Mouse (Mus musculus) left cerebral cortex, adult 2 months (tissue): ENCODE results near the gene Zdhhc1. TPM values are rescaled to one million over a fixed set of nuclear protein-coding genes. Genes with fewer than 3 reads are reported as not detected.

Experiments
- DNase-seq, 2 experiments: peaks; one replicate each; pipeline ENCODE4 v3.0.0; 2021 to 2022; ENCODE audit warnings: low spot score in 2 of 2, mixed read lengths in 1 of 2; ENCODE audit errors: extremely low spot score in 1 of 2
- H3K27ac ChIP-seq: fragments of 200-600 bp; 2 replicates; pipeline ENCODE4 v1.8.1; 2022
- H3K4me3 ChIP-seq: fragments of 200-600 bp; 2 replicates; pipeline ENCODE4 v1.8.1; 2022
- CTCF ChIP-seq: fragments of 200-600 bp; IDR thresholded peaks from 2 replicates; pipeline ENCODE4 v1.8.1; 2022; ENCODE audit warnings: antibody characterized with exemption, mild to moderate bottlenecking, moderate library complexity
- intact Hi-C: fragments of 180-260 bp; cut with DNase I; formaldehyde crosslinking; loops from one replicate; pipeline ENCODE4 v1.15.1; 2025
- total RNA-seq, 2 experiments: library from RNA; stranded (reverse); gene quantifications; 2 replicates each; pipeline ENCODE4 v1.2.3; 2021

Gene Zdhhc1
- total RNA-seq, 2 experiments from 2014 or later = 43.0 to 48.7 TPM

DNA sequence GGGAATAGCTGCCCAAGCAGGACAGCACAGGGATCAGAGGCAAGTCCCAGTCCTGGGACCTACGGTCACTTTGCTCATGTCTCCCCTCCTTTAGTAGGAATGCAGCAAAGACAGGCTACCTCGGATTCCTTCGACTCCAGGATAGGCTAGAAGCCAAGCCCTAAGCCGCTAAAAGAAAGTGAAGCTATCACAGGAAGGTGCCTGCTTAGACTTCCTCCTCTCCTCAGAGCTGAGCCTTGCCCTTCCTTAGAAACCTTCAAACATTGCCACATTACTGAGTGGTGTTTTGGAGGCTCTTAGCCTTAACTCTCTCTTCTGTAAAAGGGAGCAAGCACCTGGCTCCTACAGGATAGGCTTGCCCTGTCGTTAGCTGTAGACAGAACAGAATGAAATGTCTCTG lies 22.0 kb downstream of the Zdhhc1 start:
- peak in 1 of 2 experiments; percentile 8 for DNase-seq
- H3K4me3 ChIP-seq = no peak overlapping the region
- no peak for TF ChIP-seq CTCF
- H3K27ac ChIP-seq = peak overlapping the region; percentile 59
- intact Hi-C loops = no loop called here

DNA sequence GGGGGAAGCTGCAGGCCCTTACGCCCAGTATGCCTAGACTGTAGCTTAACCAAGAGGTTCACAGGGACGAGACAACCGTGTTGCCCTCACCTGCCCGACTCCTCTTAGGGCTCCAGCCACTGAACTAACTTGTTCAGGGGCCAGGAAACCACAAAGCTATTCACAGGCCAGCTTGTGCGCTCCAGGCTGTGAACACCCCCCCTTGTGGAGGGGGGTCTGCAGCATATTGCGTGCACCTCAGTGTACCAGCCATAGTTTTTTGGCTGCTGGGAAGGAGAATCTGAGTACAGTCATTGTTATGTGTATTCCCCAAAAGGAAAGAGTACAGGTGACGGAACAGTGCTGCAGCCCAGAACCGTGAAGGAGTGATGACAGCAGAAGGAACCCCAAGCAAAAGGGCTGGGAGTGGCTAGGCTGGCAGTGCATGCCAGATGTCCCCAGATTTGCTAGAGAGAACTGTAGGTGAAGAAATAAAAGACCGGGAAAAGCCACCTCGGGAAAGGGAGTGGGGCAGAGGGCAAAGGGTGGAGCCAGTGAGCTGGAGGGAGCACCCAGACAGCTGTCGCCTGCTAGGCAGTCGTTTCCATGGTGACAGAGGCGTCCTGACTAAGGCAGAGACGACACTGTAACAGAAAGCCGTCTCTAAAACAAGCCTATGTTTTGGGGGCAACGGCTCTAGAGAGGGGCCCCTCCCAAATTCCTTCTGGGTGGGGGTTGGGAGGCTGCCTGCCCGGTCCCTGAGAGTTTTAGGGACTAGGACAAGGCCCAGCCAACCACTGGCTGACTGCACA lies 22.7 kb downstream of the Zdhhc1 start:
- Histone ChIP-seq H3K4me3 (no peak overlapping the region), H3K27ac (peak overlapping the region; percentile 59)
- no peak for TF ChIP-seq CTCF
- DNase-seq = peak in 1 of 2 experiments; percentile 39
- intact Hi-C loops = no loop called here

DNA sequence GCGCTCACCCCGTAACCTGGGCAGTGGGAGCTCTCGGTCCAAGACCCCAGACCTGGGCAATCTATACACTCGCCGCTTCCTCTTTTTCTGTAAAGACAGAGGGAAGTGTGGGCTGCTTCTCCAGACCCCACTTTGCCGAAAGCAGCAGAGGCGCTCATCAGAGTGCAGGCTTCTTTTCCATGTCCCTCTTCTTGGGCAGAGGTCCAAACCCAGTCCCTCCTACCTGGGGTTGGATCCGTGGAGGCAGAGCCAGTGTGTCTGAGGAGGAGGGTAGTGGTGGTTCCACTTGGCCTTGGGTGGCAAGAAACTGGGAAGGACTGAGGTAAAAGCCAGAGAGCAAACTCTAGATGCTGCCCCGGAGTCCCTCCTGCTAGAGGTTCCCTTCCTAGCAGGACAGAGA lies 23.7 kb downstream of the Zdhhc1 start:
- no peak for TF ChIP-seq CTCF
- no peak overlapping the region for H3K4me3 ChIP-seq
- intact Hi-C loops = no loop called here
- no peak for DNase-seq
- H3K27ac ChIP-seq = no peak overlapping the region

DNA sequence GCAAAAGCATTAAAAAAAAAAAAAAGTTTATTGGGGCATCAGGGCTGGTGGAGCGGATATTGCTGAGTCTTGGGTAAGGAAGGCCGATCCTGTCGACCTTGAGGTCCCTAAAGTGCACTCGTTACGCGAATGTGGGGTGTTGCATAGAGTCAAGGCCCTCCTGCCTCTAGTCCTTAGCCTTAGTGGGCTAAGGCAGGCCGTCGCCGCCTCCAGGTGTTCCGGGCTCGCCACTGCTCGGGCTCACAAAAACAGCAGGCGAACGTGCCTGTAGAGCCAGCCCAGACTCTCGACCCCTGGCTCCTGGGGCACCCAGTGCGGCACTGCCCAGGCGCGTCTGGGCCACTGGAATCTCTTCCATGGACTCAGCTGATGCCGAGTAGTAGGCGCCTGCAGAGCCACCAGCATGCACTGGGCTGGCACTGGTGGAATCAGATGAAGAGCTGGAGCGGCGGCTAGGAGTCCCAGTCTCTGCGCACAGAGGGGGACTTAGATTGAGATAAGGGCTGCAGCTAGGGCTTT lies 24.2 kb downstream of the Zdhhc1 start:
- intact Hi-C loops = no loop called here

DNA sequence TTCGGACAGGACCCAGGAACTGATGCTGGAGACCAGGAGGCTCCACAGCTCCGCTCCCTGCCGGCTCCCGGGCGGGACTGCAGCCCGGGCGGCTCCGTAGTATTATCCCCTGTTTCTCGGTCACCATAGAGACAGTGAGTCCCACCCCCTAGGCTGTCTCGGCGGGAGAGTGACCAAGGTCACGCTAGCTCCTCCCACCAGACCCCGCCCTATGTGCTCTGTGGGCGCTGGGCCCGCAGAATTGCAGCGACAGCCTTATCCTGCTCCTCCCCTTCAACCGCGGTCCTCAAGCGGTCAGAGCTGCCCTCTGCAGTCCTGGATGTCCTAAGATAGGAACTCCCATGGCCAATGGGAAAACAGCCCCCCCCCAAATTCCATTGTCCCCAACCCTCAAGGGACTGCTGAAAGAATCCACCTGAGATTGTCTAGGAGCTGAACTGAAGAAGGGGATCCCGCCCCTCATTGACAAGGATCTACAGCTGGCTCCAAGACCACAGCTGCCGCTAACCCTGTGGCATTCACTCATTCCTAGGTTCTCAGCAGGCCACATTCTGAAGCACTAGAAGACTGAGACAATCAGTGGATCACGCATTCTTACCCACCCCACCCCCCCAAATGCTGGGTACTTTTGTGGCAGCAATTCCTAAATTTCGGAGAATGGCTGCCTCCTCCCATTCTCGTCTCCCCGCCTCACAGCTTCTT lies 25.2 kb downstream of the Zdhhc1 start, which contains the start of gene Tppp3:
Tppp3 (minus strand) TSS at position 213 of the 702 bp plus-strand sequence.
- H3K27ac ChIP-seq = peak within 1 kb of the TSS; percentile 60
- intact Hi-C loops = no loop called here
- DNase-seq = peak; percentile 72 to 80
- TF ChIP-seq CTCF = peak; percentile 64
- H3K4me3 ChIP-seq = peak within 1 kb of the TSS; percentile 49

More for the DNA sequence above, 24.2 kb downstream of the Zdhhc1 start:
- no peak for DNase-seq
- TF ChIP-seq CTCF = no peak
- Histone ChIP-seq H3K4me3 (no peak overlapping the region), H3K27ac (no peak overlapping the region)

DNA sequence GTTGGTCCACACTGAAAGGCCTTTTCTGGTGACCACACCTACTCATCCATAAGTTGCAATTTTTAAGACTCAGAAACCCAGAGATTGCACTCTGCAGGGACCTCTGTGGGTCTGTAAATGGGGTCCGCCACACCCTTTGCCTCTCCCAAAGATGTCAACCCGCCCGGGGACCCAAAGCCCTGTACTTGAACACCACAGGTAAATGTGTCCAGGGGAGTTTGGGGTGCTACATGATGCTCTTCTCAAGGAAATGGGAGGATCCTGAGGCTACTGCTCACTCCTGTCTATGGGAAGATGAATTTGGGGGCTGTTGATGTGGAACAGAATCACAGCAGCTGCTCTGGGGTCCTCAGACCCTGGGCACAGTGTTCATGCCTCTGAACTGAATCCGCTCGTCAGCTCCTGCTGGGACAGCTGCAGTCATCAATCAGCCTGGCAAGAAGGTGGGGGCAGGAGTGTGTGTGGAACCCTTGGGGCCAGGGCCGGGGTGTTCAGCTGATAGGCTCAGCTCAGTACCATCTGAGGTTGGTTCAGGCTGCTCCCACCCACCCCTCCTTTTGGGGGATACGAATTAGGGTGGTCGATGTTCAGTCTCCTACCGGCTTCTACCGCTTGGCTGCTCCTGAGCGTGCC lies 25.9 kb downstream of the Zdhhc1 start:
- DNase-seq = no peak
- no peak for TF ChIP-seq CTCF
- intact Hi-C loops = no loop called here
- peak overlapping the region; percentile 60 for H3K27ac ChIP-seq
- peak overlapping the region; percentile 49 for H3K4me3 ChIP-seq

DNA sequence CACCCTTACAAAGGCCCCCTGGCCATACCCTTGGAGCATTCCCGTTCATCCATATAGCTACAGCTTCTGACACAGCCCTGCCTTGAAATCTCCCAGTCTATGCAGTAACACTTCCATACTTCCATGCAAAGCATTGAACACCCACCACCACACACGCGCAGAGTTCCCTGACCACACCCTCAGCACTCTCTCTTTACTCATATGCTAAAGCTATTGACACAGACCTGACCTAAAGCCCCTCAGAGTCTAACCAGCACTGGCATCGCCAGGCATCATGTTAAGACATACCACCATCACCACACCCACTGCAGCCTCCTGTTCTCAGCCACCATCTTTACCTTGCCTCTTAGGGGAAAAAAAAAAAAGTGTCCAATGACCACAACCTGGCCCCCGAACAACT lies 26.4 kb downstream of the Zdhhc1 start:
- no peak for DNase-seq
- intact Hi-C loops = no loop called here
- Histone ChIP-seq H3K27ac (0 out of 2 replicates have a peak overlapping the region, but pooled peaks have one; percentile 70), H3K4me3 (peak overlapping the region; percentile 49)
- TF ChIP-seq CTCF = no peak

DNA sequence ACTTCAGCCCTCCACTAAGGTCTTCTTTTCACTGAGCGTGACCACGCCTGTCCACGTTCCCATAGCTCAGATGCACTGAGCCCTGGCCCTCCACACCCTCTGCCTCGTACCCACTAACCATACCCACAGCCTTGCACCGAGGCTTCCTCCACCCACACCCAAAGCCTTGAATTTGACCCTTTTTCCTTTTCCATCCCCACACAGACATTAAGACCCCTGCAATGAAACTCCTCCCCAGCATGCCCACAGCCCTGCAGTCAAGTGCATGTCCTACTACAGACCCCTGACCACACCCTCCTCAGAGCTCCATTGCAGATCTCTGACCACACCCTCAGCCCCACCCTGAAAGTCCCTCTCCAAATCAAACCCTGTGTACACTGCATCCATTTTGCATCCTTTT lies 26.9 kb downstream of the Zdhhc1 start:
- intact Hi-C loops = no loop called here
- no peak for DNase-seq
- peak overlapping the region; percentile 70 for H3K27ac ChIP-seq
- no peak for TF ChIP-seq CTCF
- H3K4me3 ChIP-seq = peak overlapping the region; percentile 49

DNA sequence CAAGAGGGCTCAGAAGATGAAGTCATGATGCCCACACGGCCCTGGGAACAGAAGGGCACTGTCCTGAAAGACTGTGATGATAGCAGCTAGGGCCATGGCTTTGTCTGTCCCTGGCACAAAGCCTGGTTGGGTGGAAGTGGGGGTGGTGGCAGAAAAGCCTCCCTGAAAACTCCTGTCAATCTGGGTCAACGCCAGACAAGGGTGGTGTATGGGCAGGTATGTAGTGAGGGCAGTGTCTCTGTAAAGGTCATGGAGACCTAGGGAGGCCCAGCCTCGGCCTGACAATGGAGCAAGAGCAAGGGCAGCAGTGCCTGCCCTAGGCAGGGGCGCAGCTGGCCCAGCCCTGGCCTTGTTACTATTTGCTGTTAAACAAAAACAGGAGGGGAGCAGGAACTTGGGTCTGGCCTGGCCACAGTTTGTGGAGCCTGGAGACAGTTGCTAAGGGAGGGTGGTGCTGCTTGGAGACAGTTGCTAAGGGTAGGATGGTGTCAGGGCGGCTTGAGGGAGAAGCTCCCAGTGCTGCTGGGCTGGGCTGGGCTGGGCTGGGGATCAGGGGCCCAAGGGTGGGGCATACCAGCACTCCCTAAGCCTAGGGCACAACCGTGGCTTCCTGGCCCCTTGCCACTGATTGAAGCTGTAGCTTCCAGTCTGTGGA lies 27.5 kb downstream of the Zdhhc1 start:
- peak overlapping the region; percentile 70 for H3K27ac ChIP-seq
- peak; percentile 46 to 56 for DNase-seq
- TF ChIP-seq CTCF = no peak
- peak overlapping the region; percentile 49 for H3K4me3 ChIP-seq
- intact Hi-C loops = no loop called here

DNA sequence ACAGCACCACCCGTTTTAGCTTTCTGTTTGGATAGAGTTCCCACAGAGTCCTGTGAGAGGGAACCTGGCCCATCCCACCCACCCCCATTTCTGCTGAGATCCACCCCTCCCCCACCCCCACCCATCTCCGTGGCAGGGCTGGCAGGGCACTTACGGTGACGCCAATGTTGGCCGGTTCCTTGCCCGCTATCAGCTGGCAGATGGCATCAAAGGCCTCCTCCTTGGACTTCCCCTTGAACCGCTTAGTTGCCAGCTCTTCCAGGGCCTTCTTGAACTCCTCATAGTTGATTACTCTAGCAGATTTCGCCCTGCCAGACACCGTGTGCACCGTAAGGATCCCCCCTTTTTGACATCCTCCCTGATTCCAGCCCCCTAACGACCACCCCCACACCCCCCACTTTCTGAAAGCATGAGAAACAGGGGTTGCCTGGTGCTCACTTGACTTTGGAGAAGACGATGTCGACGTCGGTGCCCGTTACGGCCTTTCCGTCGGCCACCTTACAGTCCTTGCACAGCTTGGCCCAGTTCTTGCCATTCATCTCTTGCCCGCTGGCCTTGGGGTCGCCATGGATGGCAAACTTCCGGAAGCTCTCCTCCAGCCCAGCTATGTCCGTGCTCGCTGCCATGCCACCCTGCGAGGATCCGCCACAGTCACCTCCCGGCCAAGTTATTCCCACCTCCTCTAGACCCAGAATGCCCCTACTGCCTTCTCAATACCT lies 28.5 kb downstream of the Zdhhc1 start:
- no peak for TF ChIP-seq CTCF
- DNase-seq = no peak
- no peak overlapping the region; the same call in 1 of the 2 replicates for H3K27ac ChIP-seq
- intact Hi-C loops = no loop called here
- H3K4me3 ChIP-seq = no peak overlapping the region
